Mouse (Mus musculus): ENCODE data around the gene Dock7. TPM values are rescaled to one million over a fixed set of nuclear protein-coding genes. Genes with fewer than 3 reads are reported as not detected.
"Not testable (repeated sequence)": the region's sequence is repeated elsewhere in the genome, so short reads cannot be mapped to it uniquely, and the experiment has no call there.

The Dock7 gene
- polyA plus RNA-seq, 1 experiment from 2014 or later, result 8.1 TPM

- no peak for ATAC-seq (ENCODE audit: insufficient read depth)
- Histone ChIP-seq H3K9ac (no peak overlapping the region), H3K4me1 (replicated peaks) (no peaks in the 10 kb centered on the region; the same call in 1 of the 2 replicates), H3K4me2 (no peak overlapping the region), H3K9me3 (replicated peaks) (no peaks in the 10 kb centered on the region), H3K27ac (replicated peaks) (no peak overlapping the region), H3K36me3 (replicated peaks) (0 out of 2 replicates have a peak, but pooled peaks cover 4% of the 10 kb centered on the region), H3K27me3 (no peaks in the 10 kb centered on the region), H3K4me3 (replicated peaks) (no peak overlapping the region)
- WGBS (ENCODE audit: insufficient replicate concordance), result 62% methylated on average over 2 of the region's 2 CpGs
Observed at GRCm38 (mm10) chr4:99006319-99006718, 114.4 kb downstream of the Dock7 start.

DNA sequence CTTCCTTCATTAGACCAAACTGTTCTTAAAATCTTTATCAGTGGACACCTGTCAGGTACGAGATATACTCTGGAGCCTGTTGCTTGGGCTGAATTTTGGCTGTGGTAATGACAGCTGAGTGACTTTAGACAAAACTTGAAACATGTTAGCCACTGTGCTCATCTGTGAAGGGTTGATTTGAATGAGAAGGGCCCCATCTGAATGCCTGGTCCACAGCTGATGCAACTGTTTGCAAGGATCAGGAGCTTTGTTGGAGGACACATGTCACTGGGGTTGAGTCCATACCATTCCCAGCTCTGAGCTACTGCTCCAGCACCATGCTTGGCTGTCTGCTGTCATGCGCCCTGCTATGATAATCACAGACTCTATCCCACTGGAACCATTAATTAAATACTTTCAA, 115.1 kb downstream of the Dock7 start:
- no peaks in the 10 kb centered on the region; the same call in 1 of the 2 replicates for H3K4me1 ChIP-seq (replicated peaks)
- 67% methylated on average over 2 of the region's 2 CpGs for WGBS (ENCODE audit: insufficient replicate concordance)
- H3K4me2 ChIP-seq, result no peak overlapping the region
- no peaks in the 10 kb centered on the region for H3K27me3 ChIP-seq
- H3K9ac ChIP-seq, result no peak overlapping the region
- no peak overlapping the region for H3K27ac ChIP-seq (replicated peaks)
- H3K36me3 ChIP-seq (replicated peaks), result 0 out of 2 replicates have a peak, but pooled peaks cover 4% of the 10 kb centered on the region
- H3K9me3 ChIP-seq (replicated peaks), result no peaks in the 10 kb centered on the region
- no peak for ATAC-seq (ENCODE audit: insufficient read depth)
- H3K4me3 ChIP-seq (replicated peaks), result no peak overlapping the region

GRCm38 (mm10) chr4:98993491-98993890, 127.2 kb downstream of the Dock7 start:
- H3K4me3 ChIP-seq (replicated peaks), result no peak overlapping the region
- 71% methylated on average over 4 of the region's 4 CpGs for whole genome bisulfite sequencing (ENCODE audit: insufficient replicate concordance)
- H3K4me1 ChIP-seq (replicated peaks), result no peaks in the 10 kb centered on the region
- no peak overlapping the region for H3K4me2 ChIP-seq
- peaks cover 4% of the 10 kb centered on the region; the same call in 1 of the 2 replicates for H3K36me3 ChIP-seq (replicated peaks)
- no peak overlapping the region for H3K9ac ChIP-seq
- ATAC-seq (ENCODE audit: insufficient read depth), result no peak
- H3K27ac ChIP-seq (replicated peaks), result no peak overlapping the region
- H3K27me3 ChIP-seq, result no peaks in the 10 kb centered on the region
- H3K9me3 ChIP-seq (replicated peaks), result no peaks in the 10 kb centered on the region

DNA sequence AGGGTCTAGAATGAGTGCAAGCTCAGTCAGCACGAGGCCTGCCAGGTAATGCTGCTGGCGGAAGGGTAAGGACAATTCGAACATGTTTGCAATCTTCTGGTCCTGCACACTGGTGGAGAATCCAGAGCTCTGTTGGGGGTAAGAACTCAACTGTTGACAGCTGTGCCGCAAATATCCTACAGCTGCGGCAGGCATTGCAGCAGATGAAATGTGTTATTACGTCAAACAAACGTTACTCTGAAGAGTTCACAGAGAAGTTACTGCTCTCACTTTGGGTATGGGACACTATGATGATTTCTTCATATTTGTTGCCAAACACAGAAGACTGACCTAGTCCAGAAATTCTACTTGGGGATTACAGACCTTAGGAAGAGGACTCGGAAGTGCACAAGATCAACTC, 136.0 kb downstream of the Dock7 start:
- Histone ChIP-seq H3K4me2 (no peak overlapping the region), H3K9me3 (replicated peaks) (no peaks in the 10 kb centered on the region), H3K36me3 (replicated peaks) (peaks cover 10% of the 10 kb centered on the region; the same call in 1 of the 2 replicates), H3K4me1 (replicated peaks) (no peaks in the 10 kb centered on the region), H3K27ac (replicated peaks) (no peak overlapping the region), H3K27me3 (no peaks in the 10 kb centered on the region), H3K4me3 (replicated peaks) (no peak overlapping the region), H3K9ac (no peak overlapping the region)
- no peak for ATAC-seq (ENCODE audit: insufficient read depth)
- 75% methylated on average over 8 of the region's 8 CpGs for WGBS (ENCODE audit: insufficient replicate concordance)

- H3K27ac ChIP-seq (replicated peaks), result not testable (repeated sequence)
- WGBS (ENCODE audit: insufficient replicate concordance), result 69% methylated on average over 3 of the region's 3 CpGs
Observed at GRCm38 (mm10) chr4:98979976-98980375, 140.7 kb downstream of the Dock7 start.

GRCm38 (mm10) chr4:98978693-98979092, 142.0 kb downstream of the Dock7 start:
- Histone ChIP-seq H3K27me3 (no peaks in the 10 kb centered on the region), H3K4me3 (replicated peaks) (no peak overlapping the region), H3K9me3 (replicated peaks) (no peaks in the 10 kb centered on the region), H3K27ac (replicated peaks) (no peak overlapping the region), H3K4me1 (replicated peaks) (no peaks in the 10 kb centered on the region), H3K36me3 (replicated peaks) (0 out of 2 replicates have a peak, but pooled peaks cover 4% of the 10 kb centered on the region), H3K4me2 (no peak overlapping the region), H3K9ac (no peak overlapping the region)
- ATAC-seq (ENCODE audit: insufficient read depth), result no peak
- WGBS (ENCODE audit: insufficient replicate concordance), result 59% methylated on average over 2 of the region's 2 CpGs

More at GRCm38 (mm10) chr4:98979976-98980375, 140.7 kb downstream of the Dock7 start:
- H3K4me3 ChIP-seq (replicated peaks); H3K9me3 ChIP-seq (replicated peaks); H3K9ac ChIP-seq; H3K27me3 ChIP-seq; H3K36me3 ChIP-seq (replicated peaks); H3K4me2 ChIP-seq; ATAC-seq (ENCODE audit: insufficient read depth); H3K4me1 ChIP-seq (replicated peaks): not testable (repeated sequence)

DNA sequence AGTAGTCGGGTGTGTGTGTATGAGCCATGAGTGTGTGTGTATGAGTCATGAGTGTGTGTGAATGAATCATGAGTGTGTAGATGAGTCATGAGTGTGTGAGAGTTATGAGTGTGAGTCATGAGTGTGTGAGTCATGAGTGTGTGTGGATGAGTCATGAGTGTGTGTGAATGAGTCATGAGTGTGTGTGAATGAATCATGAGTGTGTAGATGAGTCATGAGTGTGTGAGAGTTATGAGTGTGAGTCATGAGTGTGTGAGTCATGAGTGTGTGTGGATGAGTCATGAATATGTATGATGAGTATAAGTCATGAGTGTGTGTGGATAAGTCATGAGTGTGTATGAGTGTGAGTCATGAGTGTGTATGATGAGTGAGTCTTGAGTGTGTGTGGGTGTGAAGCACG, 142.4 kb downstream of the Dock7 start:
- not testable (repeated sequence) for H3K4me2 ChIP-seq; H3K36me3 ChIP-seq (replicated peaks); H3K4me1 ChIP-seq (replicated peaks); H3K4me3 ChIP-seq (replicated peaks); H3K27me3 ChIP-seq; H3K9ac ChIP-seq; H3K9me3 ChIP-seq (replicated peaks); ATAC-seq (ENCODE audit: insufficient read depth); H3K27ac ChIP-seq (replicated peaks)
- WGBS (ENCODE audit: insufficient replicate concordance), result 81% methylated on average over 2 of the region's 2 CpGs

DNA sequence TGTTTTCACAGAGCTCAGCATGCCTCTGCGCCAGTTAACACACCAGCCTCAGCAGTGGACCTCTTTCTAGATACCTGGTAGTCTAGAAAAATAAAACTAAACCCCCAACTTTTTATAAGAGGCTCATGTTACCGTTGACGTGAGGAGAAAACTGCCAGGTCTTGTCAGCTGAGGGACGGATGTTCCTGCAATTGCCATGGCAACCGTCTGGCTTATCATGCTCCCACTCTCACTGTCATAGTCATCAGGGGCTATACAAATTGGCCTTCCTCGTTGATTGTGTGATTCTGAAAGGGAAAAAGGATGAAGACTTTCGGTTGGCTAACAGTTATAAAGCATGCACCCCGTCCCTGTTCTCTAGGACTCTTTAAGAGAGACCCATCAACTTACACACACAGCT, 145.0 kb downstream of the Dock7 start:
- Histone ChIP-seq H3K4me3 (replicated peaks) (no peak overlapping the region), H3K36me3 (replicated peaks) (peaks cover 10% of the 10 kb centered on the region; the same call in 1 of the 2 replicates), H3K27ac (replicated peaks) (no peak overlapping the region), H3K4me2 (no peak overlapping the region), H3K4me1 (replicated peaks) (no peaks in the 10 kb centered on the region), H3K9me3 (replicated peaks) (no peaks in the 10 kb centered on the region), H3K27me3 (no peaks in the 10 kb centered on the region), H3K9ac (no peak overlapping the region)
- WGBS (ENCODE audit: insufficient replicate concordance), result 71% methylated on average over 8 of the region's 8 CpGs
- no peak for ATAC-seq (ENCODE audit: insufficient read depth)

DNA sequence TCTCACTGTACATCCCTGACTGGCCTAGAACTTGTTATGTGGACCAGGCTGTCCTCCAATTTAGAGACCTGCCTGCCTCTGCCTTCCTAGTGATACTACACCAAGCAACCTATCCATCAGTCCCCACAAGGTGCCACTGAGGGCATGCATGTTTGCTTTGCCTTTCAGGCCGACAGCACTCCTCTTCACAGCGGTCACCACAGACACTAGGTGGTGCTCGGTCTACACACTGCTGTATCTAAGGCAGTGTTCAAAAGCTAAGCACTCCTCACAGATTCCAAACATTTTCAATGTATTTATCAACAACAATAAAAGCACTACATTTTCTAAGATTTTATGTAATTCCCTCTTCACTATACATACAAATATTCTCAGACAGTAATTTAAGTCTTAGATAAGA, 150.8 kb downstream of the Dock7 start:
- Histone ChIP-seq H3K36me3 (replicated peaks) (peaks cover 35% of the 10 kb centered on the region), H3K27me3 (no peaks in the 10 kb centered on the region), H3K9me3 (replicated peaks) (no peaks in the 10 kb centered on the region), H3K4me1 (replicated peaks) (no peaks in the 10 kb centered on the region), H3K4me2 (no peak overlapping the region), H3K9ac (no peak overlapping the region), H3K4me3 (replicated peaks) (no peak overlapping the region), H3K27ac (replicated peaks) (no peak overlapping the region)
- ATAC-seq (ENCODE audit: insufficient read depth), result no peak
- WGBS (ENCODE audit: insufficient replicate concordance), result 71% methylated on average over 3 of the region's 3 CpGs

DNA sequence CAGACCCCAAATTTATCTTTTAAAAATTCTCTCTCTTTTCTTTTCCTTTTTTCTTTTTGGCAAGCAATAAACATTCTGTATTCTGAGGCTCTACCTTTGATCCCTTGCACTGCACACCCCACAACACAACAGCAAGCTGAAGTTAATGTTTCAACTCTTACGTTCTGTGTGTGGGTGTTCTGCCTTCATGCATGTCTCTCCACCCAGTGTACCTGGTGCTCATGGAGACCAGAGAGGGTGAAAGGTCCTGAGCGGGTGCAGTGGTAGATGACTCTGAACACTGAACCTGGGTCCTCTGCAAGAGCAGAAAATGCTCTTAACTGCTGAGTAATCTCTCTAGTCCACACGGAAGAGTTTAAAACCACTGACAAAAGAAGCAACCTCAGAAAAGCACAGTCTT, 160.5 kb downstream of the Dock7 start:
- no peak overlapping the region for H3K9ac ChIP-seq
- H3K36me3 ChIP-seq (replicated peaks), result peaks cover 20% of the 10 kb centered on the region
- peak; percentile 90 for ATAC-seq (ENCODE audit: insufficient read depth)
- H3K27me3 ChIP-seq, result no peaks in the 10 kb centered on the region
- 58% methylated on average over 3 of the region's 3 CpGs for WGBS (ENCODE audit: insufficient replicate concordance)
- H3K27ac ChIP-seq (replicated peaks), result 0 out of 2 replicates have a peak overlapping the region, but pooled peaks have one; percentile 33
- H3K4me3 ChIP-seq (replicated peaks), result no peak overlapping the region
- no peak overlapping the region for H3K4me2 ChIP-seq
- no peaks in the 10 kb centered on the region for H3K9me3 ChIP-seq (replicated peaks)
- no peaks in the 10 kb centered on the region for H3K4me1 ChIP-seq (replicated peaks)

DNA sequence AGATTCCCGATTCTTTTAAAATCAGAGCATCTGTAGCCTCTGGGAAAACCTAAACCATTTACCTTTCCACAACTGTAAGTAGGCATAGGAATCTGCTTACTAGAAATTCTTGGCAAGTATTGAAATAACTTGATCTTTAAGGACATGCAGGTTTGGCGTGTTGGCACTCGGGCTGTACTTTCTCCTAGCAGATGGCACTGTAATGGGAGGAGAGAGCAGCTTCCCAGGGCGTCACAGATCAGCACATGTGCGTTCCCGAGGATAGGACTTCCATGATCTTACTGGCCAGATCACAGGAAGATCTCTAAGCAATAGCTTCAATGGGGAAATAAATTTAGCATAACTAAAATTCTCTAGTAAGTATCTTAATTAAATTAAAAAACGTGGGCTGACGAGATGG, 164.7 kb downstream of the Dock7 start:
- Histone ChIP-seq H3K4me2 (no peak overlapping the region), H3K9ac (no peak overlapping the region), H3K9me3 (replicated peaks) (no peaks in the 10 kb centered on the region), H3K27me3 (no peaks in the 10 kb centered on the region), H3K4me1 (replicated peaks) (no peaks in the 10 kb centered on the region), H3K4me3 (replicated peaks) (no peak overlapping the region), H3K36me3 (replicated peaks) (peaks cover 17% of the 10 kb centered on the region), H3K27ac (replicated peaks) (no peak overlapping the region)
- ATAC-seq (ENCODE audit: insufficient read depth), result no peak
- WGBS (ENCODE audit: insufficient replicate concordance), result 87% methylated on average over 8 of the region's 8 CpGs

DNA sequence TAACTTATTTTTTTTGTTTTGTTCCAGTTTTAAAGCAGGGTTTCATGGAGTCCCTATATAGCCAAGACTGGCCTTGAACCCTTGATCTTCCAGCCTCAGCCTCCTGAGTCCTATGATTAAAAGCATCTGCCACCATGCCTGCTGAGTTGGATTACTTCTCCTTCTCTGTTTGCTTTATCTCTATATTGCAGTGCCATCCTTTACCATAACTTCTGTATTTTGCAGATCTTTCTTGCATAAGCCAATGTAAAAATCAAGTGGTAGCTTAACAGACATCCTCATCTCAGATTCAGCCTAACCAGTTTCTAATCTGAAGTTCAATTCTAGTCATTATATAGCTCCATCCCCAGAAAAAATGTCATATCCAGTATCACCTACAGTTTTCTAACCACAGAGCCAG, 170.2 kb downstream of the Dock7 start:
- H3K4me1 ChIP-seq (replicated peaks), result no peaks in the 10 kb centered on the region
- no peaks in the 10 kb centered on the region for H3K27me3 ChIP-seq
- no peaks in the 10 kb centered on the region for H3K9me3 ChIP-seq (replicated peaks)
- H3K27ac ChIP-seq (replicated peaks), result no peak overlapping the region
- no peak overlapping the region for H3K4me2 ChIP-seq
- no peak overlapping the region for H3K4me3 ChIP-seq (replicated peaks)
- ATAC-seq (ENCODE audit: insufficient read depth), result no peak
- no peaks in the 10 kb centered on the region; the same call in 1 of the 2 replicates for H3K36me3 ChIP-seq (replicated peaks)
- H3K9ac ChIP-seq, result no peak overlapping the region
